Mouse (Mus musculus): Measurements from ENCODE around the gene Gm13694.
A peak's percentile ranks its signal among the peaks of the same experiment; 100 is the strongest.
"Not testable (repeated sequence)": the region's sequence is repeated elsewhere in the genome, so short reads cannot be mapped to it uniquely, and the experiment has no call there.

Gm13694 gene

DNA sequence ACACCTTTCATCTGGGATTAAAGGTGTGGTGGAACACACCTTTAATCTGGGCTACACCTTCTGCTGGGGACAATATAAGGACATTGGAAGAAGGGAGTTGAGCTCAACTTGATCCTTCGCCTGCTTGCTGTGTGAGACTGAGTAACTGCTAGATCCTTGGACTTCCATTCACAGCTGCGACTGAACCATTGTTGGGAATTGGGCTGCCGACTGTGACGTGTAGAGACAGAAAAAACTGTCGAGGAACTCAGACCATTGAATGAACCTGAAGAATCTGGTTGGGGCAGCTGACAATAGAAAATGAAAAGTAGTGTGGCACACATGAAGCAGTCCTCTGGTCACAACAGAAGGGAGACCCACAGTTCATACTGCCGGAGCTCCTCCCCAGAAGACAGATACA, at the start of gene Gm13694:
Gene Gm13694, plus strand, starts transcription at position 301 of the 400 bp plus-strand sequence.
- DNase-seq: not testable (repeated sequence)

DNA sequence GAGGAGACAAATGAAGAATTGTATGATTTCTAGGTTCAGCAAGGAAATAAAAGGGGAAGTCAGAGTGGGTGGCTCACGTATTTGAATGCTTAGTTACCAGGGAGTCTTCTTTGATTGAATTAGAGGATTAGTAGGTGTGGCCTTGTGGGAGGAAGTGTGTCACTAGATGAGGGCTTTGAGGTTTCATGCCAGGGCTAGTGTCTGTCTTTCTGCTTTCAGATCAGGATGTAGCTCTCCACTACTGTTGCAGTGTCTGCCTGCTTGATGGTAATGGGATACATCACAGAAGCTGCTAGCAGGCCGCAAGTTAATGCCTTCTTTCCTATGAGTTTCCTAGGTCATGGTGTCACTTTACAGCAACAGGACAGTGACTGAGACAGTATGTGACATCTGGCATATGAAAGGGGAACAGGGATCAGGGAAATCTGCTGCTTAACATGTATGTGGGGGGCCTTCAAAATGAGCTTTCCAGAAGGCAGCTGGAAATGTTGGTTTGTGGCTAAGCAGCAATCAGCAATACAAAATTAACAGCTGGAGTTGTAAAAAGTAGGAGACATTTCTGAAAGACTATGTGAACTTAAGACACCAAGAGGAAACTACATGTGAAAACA, 49.1 kb upstream of the Gm13694 start:
- peak; percentile 9 to 16 for DNase-seq

DNA sequence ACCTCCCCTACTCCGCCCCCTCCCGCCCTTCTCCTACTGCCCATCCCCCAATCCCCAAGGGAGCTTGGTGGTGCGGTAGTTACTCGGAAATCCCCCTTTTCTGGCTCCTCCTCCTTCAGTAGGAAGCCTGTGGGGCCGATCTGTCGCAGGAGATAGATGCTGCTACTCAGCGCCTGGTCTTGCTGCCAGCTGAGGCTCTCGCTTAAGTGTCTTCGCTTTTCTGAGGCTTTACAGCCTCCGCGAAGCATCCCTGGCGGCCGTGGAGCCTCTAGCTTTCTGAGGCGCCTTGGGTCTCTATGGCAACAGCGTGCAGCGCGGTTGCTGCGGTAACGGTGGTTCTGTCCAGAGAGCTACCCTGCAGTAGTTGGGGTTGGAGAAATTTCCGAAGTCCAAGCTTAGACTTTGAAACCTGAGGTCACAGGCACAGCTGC, 37.8 kb upstream of the Gm13694 start, which contains the start of gene Zswim2:
Gene Zswim2, minus strand, starts transcription at position 298 of the 431 bp plus-strand sequence.
- DNase-seq: peak; percentile 38 to 57

DNA sequence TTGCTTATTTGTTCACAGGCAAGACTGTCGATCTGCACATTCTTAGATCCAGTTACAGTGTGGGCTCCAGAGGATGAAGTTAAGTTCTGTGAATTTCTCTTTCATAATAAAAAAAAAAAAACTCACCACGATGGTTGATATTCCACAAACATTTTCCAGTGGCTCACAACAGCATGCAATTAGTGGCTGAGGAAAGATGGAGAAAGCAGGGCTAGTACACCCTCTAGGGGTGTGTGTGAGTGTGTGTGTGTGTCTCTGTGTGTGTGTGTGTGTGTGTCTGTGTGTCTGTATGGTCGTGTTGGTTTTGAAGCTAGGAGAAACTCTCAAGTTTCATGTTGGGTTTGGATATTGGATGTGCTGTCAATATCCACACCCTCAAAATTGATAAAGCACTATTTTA, 37.4 kb upstream of the Gm13694 start:
- DNase-seq: no peak

DNA sequence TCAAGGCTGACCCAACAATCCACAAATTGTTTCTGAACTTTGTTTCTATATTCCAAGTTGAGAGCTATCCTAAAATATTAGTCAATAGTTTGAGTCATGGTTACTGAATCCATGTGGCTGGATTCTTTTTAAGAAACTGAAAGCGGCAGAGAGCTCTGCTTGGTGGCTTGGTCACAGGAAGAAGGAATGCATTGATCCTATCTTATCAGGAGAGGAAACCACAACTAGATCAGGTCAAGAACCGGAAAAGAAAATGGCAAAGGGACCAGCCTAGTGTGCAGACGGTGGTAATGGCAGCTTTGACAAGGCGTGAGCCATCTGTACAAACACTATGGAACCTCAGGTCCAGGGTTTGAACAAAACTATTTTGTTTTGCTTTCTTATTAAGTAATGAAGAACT, 36.9 kb upstream of the Gm13694 start:
- DNase-seq: no peak

DNA sequence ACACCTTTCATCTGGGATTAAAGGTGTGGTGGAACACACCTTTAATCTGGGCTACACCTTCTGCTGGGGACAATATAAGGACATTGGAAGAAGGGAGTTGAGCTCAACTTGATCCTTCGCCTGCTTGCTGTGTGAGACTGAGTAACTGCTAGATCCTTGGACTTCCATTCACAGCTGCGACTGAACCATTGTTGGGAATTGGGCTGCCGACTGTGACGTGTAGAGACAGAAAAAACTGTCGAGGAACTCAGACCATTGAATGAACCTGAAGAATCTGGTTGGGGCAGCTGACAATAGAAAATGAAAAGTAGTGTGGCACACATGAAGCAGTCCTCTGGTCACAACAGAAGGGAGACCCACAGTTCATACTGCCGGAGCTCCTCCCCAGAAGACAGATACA, 23.3 kb upstream of the Gm13694 start, which contains the start of gene Gm13698:
Gene Gm13698, plus strand, starts transcription at position 301 of the 400 bp plus-strand sequence.
- DNase-seq: not testable (repeated sequence)

DNA sequence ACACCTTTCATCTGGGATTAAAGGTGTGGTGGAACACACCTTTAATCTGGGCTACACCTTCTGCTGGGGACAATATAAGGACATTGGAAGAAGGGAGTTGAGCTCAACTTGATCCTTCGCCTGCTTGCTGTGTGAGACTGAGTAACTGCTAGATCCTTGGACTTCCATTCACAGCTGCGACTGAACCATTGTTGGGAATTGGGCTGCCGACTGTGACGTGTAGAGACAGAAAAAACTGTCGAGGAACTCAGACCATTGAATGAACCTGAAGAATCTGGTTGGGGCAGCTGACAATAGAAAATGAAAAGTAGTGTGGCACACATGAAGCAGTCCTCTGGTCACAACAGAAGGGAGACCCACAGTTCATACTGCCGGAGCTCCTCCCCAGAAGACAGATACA, 17.5 kb upstream of the Gm13694 start, which contains the start of gene Gm13693:
Gene Gm13693, plus strand, starts transcription at position 301 of the 400 bp plus-strand sequence.
- not testable (repeated sequence) for DNase-seq

DNA sequence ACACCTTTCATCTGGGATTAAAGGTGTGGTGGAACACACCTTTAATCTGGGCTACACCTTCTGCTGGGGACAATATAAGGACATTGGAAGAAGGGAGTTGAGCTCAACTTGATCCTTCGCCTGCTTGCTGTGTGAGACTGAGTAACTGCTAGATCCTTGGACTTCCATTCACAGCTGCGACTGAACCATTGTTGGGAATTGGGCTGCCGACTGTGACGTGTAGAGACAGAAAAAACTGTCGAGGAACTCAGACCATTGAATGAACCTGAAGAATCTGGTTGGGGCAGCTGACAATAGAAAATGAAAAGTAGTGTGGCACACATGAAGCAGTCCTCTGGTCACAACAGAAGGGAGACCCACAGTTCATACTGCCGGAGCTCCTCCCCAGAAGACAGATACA, 11.7 kb upstream of the Gm13694 start, which contains the start of gene Gm13695:
Gene Gm13695, plus strand, starts transcription at position 301 of the 400 bp plus-strand sequence.
- not testable (repeated sequence) for DNase-seq

DNA sequence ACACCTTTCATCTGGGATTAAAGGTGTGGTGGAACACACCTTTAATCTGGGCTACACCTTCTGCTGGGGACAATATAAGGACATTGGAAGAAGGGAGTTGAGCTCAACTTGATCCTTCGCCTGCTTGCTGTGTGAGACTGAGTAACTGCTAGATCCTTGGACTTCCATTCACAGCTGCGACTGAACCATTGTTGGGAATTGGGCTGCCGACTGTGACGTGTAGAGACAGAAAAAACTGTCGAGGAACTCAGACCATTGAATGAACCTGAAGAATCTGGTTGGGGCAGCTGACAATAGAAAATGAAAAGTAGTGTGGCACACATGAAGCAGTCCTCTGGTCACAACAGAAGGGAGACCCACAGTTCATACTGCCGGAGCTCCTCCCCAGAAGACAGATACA, 5.9 kb upstream of the Gm13694 start, which contains the start of gene Gm13696:
Gene Gm13696, plus strand, starts transcription at position 301 of the 400 bp plus-strand sequence.
- DNase-seq: not testable (repeated sequence)

DNA sequence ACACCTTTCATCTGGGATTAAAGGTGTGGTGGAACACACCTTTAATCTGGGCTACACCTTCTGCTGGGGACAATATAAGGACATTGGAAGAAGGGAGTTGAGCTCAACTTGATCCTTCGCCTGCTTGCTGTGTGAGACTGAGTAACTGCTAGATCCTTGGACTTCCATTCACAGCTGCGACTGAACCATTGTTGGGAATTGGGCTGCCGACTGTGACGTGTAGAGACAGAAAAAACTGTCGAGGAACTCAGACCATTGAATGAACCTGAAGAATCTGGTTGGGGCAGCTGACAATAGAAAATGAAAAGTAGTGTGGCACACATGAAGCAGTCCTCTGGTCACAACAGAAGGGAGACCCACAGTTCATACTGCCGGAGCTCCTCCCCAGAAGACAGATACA, 5.7 kb downstream of the Gm13694 start, which contains the start of gene Gm13697:
Gene Gm13697, plus strand, starts transcription at position 301 of the 400 bp plus-strand sequence.
- DNase-seq: not testable (repeated sequence)

DNA sequence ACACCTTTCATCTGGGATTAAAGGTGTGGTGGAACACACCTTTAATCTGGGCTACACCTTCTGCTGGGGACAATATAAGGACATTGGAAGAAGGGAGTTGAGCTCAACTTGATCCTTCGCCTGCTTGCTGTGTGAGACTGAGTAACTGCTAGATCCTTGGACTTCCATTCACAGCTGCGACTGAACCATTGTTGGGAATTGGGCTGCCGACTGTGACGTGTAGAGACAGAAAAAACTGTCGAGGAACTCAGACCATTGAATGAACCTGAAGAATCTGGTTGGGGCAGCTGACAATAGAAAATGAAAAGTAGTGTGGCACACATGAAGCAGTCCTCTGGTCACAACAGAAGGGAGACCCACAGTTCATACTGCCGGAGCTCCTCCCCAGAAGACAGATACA, 11.5 kb downstream of the Gm13694 start, which contains the start of gene Gm13691:
Gene Gm13691, plus strand, starts transcription at position 301 of the 400 bp plus-strand sequence.
- DNase-seq: not testable (repeated sequence)

DNA sequence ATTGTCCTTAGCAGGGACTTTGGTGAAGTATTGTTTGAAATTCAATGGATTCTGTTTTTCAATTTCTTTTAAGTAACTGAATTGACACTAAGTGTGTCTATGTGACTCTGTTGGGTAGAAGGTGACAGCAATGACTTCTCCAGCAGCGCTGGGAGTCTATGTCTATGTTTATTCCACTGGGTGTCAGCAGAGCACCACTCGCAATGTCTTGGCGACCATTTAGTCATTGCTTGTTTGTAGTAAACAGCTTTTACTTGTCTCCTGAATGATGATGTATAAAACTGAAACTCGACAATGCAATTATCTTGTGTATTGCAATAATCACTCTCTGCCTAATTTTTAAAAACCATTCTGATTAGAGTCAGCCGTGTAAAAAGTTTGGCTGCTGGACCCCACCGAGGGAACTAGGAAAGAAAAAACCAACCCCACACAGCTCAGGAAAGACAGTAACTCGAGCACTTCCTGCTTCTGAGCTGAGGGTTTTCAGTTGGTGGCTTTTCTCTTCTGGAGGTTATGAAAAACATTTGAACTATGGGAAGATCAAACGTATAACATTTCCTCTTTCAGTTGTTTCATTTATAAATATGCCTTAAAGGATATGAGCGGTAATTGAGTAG, 15.0 kb downstream of the Gm13694 start:
- DNase-seq: peak in 1 of 2 experiments; percentile 11

DNA sequence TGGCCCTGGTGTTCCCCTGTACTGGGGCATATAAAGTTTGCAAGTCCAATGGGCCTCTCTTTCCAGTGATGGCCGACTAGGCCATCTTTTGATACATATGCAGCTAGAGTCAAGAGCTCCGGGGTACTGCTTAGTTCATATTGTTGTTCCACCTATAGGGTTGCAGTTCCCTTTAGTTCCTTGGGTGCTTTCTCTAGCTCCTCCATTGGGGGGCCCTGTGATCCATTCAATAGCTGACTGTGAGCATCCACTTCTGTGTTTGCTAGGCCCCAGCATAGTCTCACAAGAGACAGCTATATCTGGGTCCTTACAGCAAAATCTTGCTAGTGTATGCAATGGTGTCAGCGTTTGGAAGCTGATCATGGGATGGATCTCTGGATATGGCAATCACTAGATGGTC, 15.8 kb downstream of the Gm13694 start:
- DNase-seq: not testable (repeated sequence)

DNA sequence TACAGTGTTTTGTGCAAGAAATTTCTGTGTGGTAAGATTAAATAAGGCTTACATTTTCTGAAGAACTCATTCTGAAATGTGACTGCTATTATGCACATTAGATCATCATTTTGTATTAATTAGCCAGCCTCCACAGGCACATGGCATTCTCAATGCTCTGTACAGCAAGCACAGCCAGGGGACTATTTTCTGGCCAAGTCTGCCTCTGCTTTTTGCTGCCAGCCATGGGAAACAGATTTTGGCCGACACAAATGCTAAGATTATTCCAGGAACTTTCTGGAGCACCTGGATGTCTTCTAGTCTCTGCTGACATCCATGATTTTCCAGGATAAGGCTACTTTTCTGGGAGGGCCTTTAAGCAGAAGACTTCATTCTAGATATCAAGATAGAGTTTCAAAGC, 30.2 kb downstream of the Gm13694 start:
- DNase-seq: no peak

DNA sequence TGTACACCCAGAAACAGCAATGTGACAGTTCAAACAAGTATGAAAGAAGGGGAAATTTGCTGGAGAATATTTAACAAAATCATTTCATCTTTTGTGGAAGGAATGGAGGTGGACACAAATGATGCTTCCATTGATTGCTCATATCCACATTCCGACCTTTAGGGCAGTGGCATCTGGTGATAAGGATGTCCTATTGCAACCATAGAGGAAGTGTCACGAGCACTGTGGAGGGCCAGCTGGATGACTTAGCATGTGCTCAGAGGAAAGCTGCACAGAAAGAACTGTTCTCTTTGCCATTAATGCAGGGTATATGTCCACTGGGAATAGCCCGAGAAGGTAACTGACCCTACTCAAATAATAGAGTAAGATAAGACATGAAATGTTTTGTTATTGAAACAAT, 31.1 kb downstream of the Gm13694 start:
- DNase-seq: no peak

DNA sequence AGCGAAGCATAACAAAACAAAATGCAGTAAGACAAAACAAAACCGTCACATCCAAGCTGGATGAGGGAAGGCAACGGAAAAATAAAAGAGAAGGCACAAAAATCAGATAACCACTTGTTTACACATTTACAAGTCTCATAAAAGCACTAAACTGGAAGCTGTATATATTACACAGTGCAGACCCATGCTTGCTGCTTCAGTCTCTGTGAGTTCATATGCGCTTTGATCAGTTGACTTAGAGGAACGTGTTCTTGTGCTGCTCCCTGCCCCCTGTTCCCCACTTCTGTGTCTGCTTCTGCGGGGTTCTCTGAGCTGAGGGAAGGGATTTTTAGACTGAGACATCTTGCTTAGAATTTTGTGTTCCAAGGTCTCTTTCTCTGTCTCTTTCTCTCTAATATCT, 35.8 kb downstream of the Gm13694 start:
- DNase-seq: no peak

DNA sequence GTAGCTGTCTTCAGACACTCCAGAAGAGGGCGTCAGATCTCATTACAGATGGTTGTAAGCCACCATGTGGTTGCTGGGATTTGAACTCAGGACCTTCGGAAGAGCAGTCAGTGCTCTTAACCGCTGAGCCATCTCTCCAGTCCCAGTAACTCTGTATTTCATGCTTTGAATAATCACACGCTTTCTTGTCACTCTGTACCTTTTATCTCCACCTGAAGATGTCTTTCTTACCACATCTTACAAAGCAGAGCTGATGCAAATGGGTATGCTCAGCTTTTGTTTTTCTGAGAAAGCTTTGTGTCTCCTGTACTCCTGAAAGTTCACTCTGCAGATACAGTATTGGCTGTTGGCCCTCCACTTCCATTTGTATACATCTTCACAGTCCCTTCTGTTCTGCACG, 37.6 kb downstream of the Gm13694 start:
- not testable (repeated sequence) for DNase-seq

DNA sequence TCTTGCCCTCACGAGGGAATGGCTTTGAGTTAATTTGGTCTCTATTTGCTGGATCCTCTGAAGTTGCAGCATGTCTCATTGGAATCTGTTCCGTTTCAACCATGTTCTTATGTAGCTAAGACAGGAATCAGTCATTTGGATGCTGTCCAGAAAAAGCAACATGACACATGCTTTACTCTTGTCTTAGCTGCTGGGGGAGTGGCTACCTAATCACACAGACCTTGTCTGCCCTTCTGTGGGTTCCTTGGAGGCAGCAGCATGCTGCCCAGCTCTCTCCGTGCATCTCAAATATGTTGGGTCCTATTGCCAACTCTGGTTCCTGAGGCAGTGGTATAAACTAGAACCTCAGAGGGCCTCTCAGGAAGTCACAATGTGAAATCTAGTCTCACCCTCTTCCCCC, 39.6 kb downstream of the Gm13694 start:
- no peak for DNase-seq

DNA sequence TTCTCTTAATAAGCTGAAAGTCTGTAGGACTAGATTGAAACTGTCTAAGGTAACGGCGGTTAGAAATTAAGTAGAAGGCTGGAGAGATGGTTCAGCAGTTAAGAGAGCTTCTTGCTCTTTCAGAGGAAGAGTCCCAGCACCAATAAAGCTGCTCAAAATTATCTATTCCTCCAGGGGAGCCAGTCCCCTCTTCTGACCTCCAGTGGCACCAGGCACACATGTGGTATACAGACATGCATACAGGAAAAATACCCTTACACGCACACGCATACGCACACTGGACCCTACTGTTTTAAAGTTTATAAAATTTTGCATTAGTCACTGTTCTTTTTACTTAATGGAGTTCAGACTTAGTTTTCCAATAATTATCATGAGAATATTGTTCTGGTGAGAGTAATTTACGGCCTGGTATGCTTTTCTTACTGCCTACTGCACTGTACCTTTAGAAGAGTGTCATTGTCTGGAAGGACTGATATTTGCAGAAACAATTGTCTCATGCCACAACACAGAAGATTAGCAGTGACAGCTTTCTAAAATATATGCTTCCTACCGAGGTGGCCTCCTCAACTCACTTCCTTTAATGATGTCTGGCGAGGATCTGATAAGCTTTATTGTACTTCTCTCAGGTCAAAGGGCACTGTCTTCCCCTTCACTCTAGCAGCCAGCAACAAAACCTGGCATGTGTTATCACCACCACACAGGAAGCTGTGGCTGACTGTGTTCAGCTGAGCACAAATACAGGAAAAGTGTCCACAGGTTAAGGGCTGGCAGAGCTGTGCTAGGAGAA, 41.0 kb downstream of the Gm13694 start:
- no peak for DNase-seq

DNA sequence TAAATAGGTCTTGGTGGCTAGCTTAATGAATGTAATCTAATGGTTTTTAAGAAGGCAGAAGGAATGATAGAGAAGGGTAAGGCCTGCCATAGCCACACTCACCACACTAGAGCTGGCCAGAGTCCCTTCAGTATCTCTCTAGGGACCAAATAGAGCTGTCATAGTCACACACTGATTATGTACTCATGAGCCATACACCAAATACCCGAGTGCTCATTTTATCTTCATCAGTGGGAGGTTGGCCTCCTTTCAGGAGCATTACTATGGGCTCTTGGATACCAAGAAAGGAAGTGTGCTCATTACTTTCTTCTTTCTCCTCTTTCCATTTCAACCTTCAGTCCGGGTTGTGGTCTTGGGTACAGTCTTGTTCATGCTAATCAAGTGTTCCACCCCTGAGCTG, 43.2 kb downstream of the Gm13694 start:
- DNase-seq: no peak

DNA sequence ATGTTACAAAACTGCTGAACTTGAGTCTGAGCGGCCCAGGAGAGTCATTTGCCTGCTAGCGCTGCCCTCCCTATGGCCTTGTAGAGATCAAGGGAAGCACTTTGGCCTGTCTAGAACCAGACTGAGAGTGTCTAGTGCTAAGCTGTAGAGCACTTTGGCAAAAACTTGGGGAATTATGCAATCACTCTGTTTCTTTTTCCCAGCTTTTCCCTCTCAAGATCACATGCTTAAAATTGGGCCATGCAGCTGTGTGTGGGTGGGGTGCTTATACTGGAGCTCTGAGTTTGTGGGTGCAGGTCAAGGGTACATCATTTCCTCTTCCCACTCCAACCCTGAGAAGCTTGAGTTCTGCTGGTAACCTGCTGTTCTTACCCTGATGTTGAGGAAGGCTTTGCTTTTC, 44.2 kb downstream of the Gm13694 start:
- DNase-seq: no peak

DNA sequence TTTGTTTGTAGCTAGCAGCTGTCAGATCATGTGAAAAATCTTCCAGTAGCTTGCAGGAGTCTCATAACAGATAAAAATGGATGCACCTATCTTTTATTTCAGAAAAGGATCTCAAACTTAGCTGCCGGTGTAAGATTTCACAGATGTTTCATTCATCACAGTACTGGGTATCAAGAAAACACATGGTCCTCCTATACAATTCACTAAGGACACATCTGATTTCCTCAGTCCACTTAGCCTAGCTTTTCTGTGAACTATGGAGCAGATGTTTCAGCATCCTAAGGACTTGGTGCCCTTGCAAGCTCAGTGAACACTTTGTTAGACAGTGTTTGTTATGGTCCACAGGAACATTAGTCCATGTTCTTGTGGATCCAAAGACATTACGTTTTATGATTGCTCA, 44.6 kb downstream of the Gm13694 start:
- no peak for DNase-seq

DNA sequence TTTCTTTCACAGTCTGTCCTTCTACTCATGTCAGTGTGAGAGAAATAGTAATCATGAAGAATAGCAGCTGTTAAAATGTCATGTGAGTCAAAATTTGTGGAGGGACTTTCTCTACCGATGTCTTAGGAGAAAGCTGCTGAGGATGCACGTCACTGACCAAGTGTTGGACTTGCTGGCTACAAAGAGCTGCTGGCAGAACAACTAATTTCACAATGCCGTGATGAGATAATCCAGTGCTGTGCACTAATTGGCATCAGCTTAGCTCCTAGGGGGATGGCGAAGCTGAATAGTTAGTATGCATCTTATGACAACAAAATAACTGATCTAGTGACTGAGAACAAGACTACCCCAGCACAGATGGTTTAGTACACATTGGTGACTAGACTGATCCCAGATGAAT, 46.5 kb downstream of the Gm13694 start:
- DNase-seq: no peak

Data from spleen, adult 18-20 months (tissue).